Mouse (Mus musculus) liver, adult 2 months (tissue): ENCODE data around the gene Cdh12. TPM values are rescaled to one million over a fixed set of nuclear protein-coding genes. Genes with fewer than 3 reads are reported as not detected.

ENCODE experiments used
- DNase-seq: peaks from one replicate; pipeline ENCODE4 v3.0.0-alpha.2; 2011; ENCODE audit warnings: low read depth, low spot score; ENCODE audit errors: extremely low read depth
- H3K27ac ChIP-seq: fragments of 200-500 bp; replicated peaks from 2 replicates; pipeline ENCODE4 v1.5.1; 2012; ENCODE audit warnings: low read depth, mild to moderate bottlenecking, control low read depth, inconsistent platforms, low read length; ENCODE audit not compliant: insufficient read depth
- H3K27me3 ChIP-seq: fragments of 200-500 bp; 2 replicates; pipeline ENCODE4 v1.6.1; 2012; ENCODE audit warnings: mild to moderate bottlenecking, moderate library complexity, low read length, inconsistent platforms; ENCODE audit not compliant: control insufficient read depth, insufficient read depth
- H3K36me3 ChIP-seq: fragments of 200-500 bp; 2 replicates; pipeline ENCODE4 v1.6.1; 2012; ENCODE audit warnings: low read length, inconsistent platforms; ENCODE audit not compliant: control insufficient read depth, insufficient read depth
- H3K4me1 ChIP-seq: fragments of 200-500 bp; 2 replicates; pipeline ENCODE4 v1.6.1; 2011; ENCODE audit warnings: low read length; ENCODE audit not compliant: control insufficient read depth, insufficient read depth
- H3K4me3 ChIP-seq: fragments of 200-500 bp; 2 replicates; pipeline ENCODE4 v1.5.1; 2011; ENCODE audit warnings: low read depth, mild to moderate bottlenecking, control low read depth, low read length, moderate library complexity; ENCODE audit not compliant: insufficient read depth
- H3K79me2 ChIP-seq: fragments of 200-500 bp; 2 replicates; pipeline ENCODE4 v1.6.1; 2012; ENCODE audit warnings: inconsistent platforms, mild to moderate bottlenecking, low read length, moderate library complexity; ENCODE audit not compliant: control insufficient read depth, insufficient read depth
- H3K9ac ChIP-seq: fragments of 200-500 bp; 2 replicates; pipeline ENCODE4 v1.6.1; 2012; ENCODE audit warnings: low read depth, mild to moderate bottlenecking, control low read depth, inconsistent platforms, low read length
- CTCF ChIP-seq: fragments of 200-500 bp; IDR thresholded peaks from 2 replicates; pipeline ENCODE4 v1.5.1; 2011; ENCODE audit warnings: low read depth, low read length, control low read depth
- POLR2A ChIP-seq: fragments of 200-500 bp; IDR thresholded peaks from 2 replicates; pipeline ENCODE4 v1.6.1; 2011; ENCODE audit warnings: low read length, control low read depth; ENCODE audit not compliant: insufficient read depth; ENCODE audit errors: extremely low read depth
- WGBS: fragments of 180-500 bp; shearing (Covaris S2); methylation state at CpG from one replicate; pipeline ENCODE4 v1.1.7; 2018; 5-methylcytosine and 5-hydroxymethylcytosine counted together
- polyA plus RNA-seq: library from polyadenylated mRNA; depleted of rRNA; stranded (reverse); fragments of >200 nt; gene quantifications from 2 replicates; pipeline ENCODE4 v1.2.3, GENCODE M21; 2012
- total RNA-seq: library from RNA; depleted of rRNA; stranded (reverse); fragments of >200 nt; gene quantifications from 2 replicates; pipeline ENCODE4 v1.2.3, GENCODE M21; 2014

Cdh12 gene
- total and polyA plus RNA-seq, 2 experiments, result not detected

GRCm38 (mm10) chr15:20863076-20863475 is 414.0 kb downstream of the Cdh12 start:
- no peaks in the 10 kb centered on the region for H3K36me3 ChIP-seq
- H3K4me3 ChIP-seq, result no peak overlapping the region
- H3K79me2 ChIP-seq, result no peaks in the 10 kb centered on the region
- no peak overlapping the region for H3K27ac ChIP-seq
- 53% methylated on average over 2 of the region's 2 CpGs for WGBS
- no peaks in the 10 kb centered on the region for H3K4me1 ChIP-seq
- H3K9ac ChIP-seq, result no peak overlapping the region
- no peak for DNase-seq
- H3K27me3 ChIP-seq, result no peaks in the 10 kb centered on the region
- no peak for TF ChIP-seq POLR2A
- TF ChIP-seq CTCF, result no peak

GRCm38 (mm10) chr15:20872518-20872917 is 423.5 kb downstream of the Cdh12 start:
- Histone ChIP-seq H3K4me3 (no peak overlapping the region), H3K27ac (no peak overlapping the region), H3K79me2 (no peaks in the 10 kb centered on the region), H3K4me1 (no peaks in the 10 kb centered on the region), H3K36me3 (no peaks in the 10 kb centered on the region), H3K9ac (no peak overlapping the region), H3K27me3 (no peaks in the 10 kb centered on the region)
- DNase-seq, result no peak
- 89% methylated on average over 1 of the region's 1 CpGs for WGBS
- TF ChIP-seq CTCF, result no peak
- TF ChIP-seq POLR2A, result no peak

GRCm38 (mm10) chr15:20876993-20877392 is 427.9 kb downstream of the Cdh12 start:
- H3K4me3 ChIP-seq, result no peak overlapping the region
- no peak overlapping the region for H3K9ac ChIP-seq
- no peaks in the 10 kb centered on the region for H3K4me1 ChIP-seq
- no peaks in the 10 kb centered on the region for H3K36me3 ChIP-seq
- no peaks in the 10 kb centered on the region for H3K79me2 ChIP-seq
- no peaks in the 10 kb centered on the region for H3K27me3 ChIP-seq
- TF ChIP-seq POLR2A (no peak), CTCF (no peak)
- H3K27ac ChIP-seq, result no peak overlapping the region
- 91% methylated on average over 2 of the region's 2 CpGs for WGBS
- no peak for DNase-seq

GRCm38 (mm10) chr15:20893471-20893870 is 444.4 kb downstream of the Cdh12 start:
- TF ChIP-seq POLR2A (no peak), CTCF (no peak)
- H3K9ac ChIP-seq, result no peak overlapping the region
- no peaks in the 10 kb centered on the region for H3K27me3 ChIP-seq
- H3K36me3 ChIP-seq, result no peaks in the 10 kb centered on the region
- H3K4me3 ChIP-seq, result no peak overlapping the region
- no peak for DNase-seq
- H3K4me1 ChIP-seq, result no peaks in the 10 kb centered on the region
- 75% methylated on average over 3 of the region's 3 CpGs for WGBS
- H3K27ac ChIP-seq, result no peak overlapping the region
- no peaks in the 10 kb centered on the region for H3K79me2 ChIP-seq

GRCm38 (mm10) chr15:20902568-20902967 is 453.5 kb downstream of the Cdh12 start:
- Histone ChIP-seq H3K9ac (no peak overlapping the region), H3K36me3 (no peaks in the 10 kb centered on the region), H3K27me3 (no peaks in the 10 kb centered on the region), H3K79me2 (no peaks in the 10 kb centered on the region), H3K4me1 (no peaks in the 10 kb centered on the region), H3K27ac (no peak overlapping the region), H3K4me3 (no peak overlapping the region)
- WGBS, result 62% methylated on average over 3 of the region's 3 CpGs
- TF ChIP-seq POLR2A (no peak), CTCF (no peak)
- no peak for DNase-seq

GRCm38 (mm10) chr15:20928221-20928620 is 479.2 kb downstream of the Cdh12 start:
- TF ChIP-seq POLR2A, result no peak
- TF ChIP-seq CTCF, result no peak
- H3K27ac ChIP-seq, result no peak overlapping the region
- DNase-seq, result no peak

More at GRCm38 (mm10) chr15:20928221-20928620, 479.2 kb downstream of the Cdh12 start:
- Histone ChIP-seq H3K79me2 (no peaks in the 10 kb centered on the region), H3K4me1 (no peaks in the 10 kb centered on the region), H3K36me3 (no peaks in the 10 kb centered on the region), H3K4me3 (no peak overlapping the region), H3K27me3 (no peaks in the 10 kb centered on the region), H3K9ac (no peak overlapping the region)
